Mouse (Mus musculus) left cerebral cortex, adult 6 months (tissue): ENCODE results near the gene Ermard. TPM values are rescaled to one million over a fixed set of nuclear protein-coding genes. Genes with fewer than 3 reads are reported as not detected.

Experiments
- long read RNA-seq, 2 experiments: library from polyadenylated mRNA; unstranded; transcript quantifications; one replicate each; pipeline ENCODE4 v2.0.0; 2019 to 2020
- polyA plus RNA-seq: library from polyadenylated mRNA; unstranded; fragments of <200 nt; fragmentation: Nextera tagmentation; gene quantifications from 2 replicates; pipeline ENCODE4 v1.2.3, GENCODE M21; 2021

The Ermard gene
- 17.6 and 25.5 TPM in 2 replicates for polyA plus RNA-seq
- long read RNA-seq, experiment 1, transcript Ermard-202 (18 exons, 2,535 nt) = major isoform, 5 of 61 reads
- long read RNA-seq, experiment 1, partial matches to known transcripts = 12 of 61 reads
- long read RNA-seq, experiment 1, other reads (novel, unspliced or antisense) = 44 of 61 reads
- long read RNA-seq, experiment 2, partial matches to known transcripts = 2 of 10 reads
- long read RNA-seq, experiment 2, other reads (novel, unspliced or antisense) = 8 of 10 reads

DNA sequence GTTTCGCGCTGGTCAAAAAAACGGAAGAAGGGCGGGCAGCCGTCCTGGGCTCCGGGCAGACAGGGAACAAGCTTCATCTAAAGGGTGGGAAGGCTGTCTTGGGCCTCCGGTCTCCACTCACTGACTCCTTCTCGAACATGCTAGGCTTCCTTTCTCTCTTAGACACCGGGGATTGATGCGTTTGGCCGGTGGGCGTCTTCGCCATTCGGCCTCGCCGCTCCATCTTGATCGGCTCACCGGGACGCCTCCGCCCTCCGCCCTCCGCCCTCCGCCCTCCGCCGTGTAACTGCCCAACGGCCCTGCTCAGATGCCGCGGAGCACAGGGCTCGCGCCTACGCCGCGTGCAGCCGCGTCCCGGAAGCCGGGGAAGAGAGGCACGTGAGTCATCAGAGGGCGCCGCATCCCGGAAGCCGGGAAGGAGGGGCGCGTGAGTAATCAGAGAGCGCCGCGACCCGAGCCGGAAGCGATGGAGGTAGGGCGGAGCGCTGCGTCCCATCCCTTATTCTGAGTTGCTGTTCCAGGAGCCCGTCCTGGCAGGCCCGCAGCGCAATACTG is at the start of gene Ermard, which contains the start of the genes Tcte3 and Gm3448:
Gene Ermard, plus strand, starts transcription at position 34 of the 555 bp plus-strand sequence.
Gene Tcte3, minus strand, starts transcription at position 314 of the 555 bp plus-strand sequence.
Gene Gm3448, minus strand, starts transcription at position 363 of the 555 bp plus-strand sequence.

DNA sequence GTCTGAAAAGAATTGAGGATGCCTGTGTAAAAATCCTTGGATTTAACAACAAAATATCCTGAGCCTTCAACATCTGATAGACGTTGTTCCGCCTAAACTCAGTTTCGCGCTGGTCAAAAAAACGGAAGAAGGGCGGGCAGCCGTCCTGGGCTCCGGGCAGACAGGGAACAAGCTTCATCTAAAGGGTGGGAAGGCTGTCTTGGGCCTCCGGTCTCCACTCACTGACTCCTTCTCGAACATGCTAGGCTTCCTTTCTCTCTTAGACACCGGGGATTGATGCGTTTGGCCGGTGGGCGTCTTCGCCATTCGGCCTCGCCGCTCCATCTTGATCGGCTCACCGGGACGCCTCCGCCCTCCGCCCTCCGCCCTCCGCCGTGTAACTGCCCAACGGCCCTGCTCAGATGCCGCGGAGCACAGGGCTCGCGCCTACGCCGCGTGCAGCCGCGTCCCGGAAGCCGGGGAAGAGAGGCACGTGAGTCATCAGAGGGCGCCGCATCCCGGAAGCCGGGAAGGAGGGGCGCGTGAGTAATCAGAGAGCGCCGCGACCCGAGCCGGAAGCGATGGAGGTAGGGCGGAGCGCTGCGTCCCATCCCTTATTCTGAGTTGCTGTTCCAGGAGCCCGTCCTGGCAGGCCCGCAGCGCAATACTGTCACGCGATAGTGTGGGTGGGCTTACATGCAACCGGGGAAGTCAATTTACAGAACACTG is 31.1 kb upstream of the Ermard start, which contains the start of gene Gm3435:
Gene Gm3435, plus strand, starts transcription at position 471 of the 708 bp plus-strand sequence.

Other genes starting within 250 kb of the Ermard start
- gene Wdr27, start 98.0 kb upstream of the Ermard start, polyA plus RNA-seq = 10.8 and 11.3 TPM in 2 replicates
- 12.1 and 12.7 TPM in 2 replicates for gene 1600012H06Rik, start 98.0 kb upstream of the Ermard start, polyA plus RNA-seq
- gene Phf10, start 79.9 kb upstream of the Ermard start, polyA plus RNA-seq = 6.4 and 9.4 TPM in 2 replicates
- gene 9030025P20Rik, start 62.7 kb upstream of the Ermard start, polyA plus RNA-seq = 2.4 and 3.9 TPM in 2 replicates
- not detected in 2 replicates for gene Gm3417, start 62.4 kb upstream of the Ermard start, polyA plus RNA-seq
- 3.0 and 8.0 TPM in 2 replicates for gene Gm3435, start 31.0 kb upstream of the Ermard start, polyA plus RNA-seq
- 0.73 and 2.0 TPM in 2 replicates for gene Tcte3, start 280 bp downstream of the Ermard start, polyA plus RNA-seq
- gene Gm3448, start 329 bp downstream of the Ermard start, polyA plus RNA-seq = 0.70 and 1.2 TPM in 2 replicates